Mouse (Mus musculus): ENCODE results near the gene Bub1.

Gene Bub1

DNA sequence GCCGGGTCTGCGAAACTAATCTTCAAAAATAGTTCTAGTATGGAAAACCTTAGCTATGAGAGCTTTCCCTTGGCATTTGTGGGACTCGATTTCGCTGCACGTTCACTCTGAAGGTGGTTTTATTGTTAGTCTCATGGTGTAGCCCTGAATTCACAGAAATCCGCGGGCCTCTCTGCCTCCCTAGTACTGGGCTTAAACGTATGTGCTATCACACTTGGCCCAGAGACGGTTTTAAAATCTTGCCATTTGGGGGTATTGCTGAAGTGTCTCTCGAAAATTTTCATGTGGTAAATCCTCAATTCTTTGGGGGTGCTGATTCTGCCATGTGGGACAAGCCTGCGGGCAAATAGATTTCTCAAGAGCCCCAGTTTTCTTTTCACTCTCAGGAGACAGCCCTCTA lies 42.5 kb downstream of the Bub1 start:
- POLR2A ChIA-PET, result interaction anchor here (0.6 to 1.8 kb wide), 20 partner anchors 9 to 1181 kb away, joined by 3 to 5 read pairs (median 4); partner anchors contain the start of genes Acoxl (in 2 of the 4), Bub1 (in 2 of the 4), Blvra (in 1 of the 4) and Tmem87b (in 1 of the 4)
- CTCF ChIA-PET, result interaction anchor here in 1 of 4 experiments (1.1 kb wide), 1 partner anchor 105 kb away, joined by 5 read pairs; no protein-coding TSS in a partner anchor

DNA sequence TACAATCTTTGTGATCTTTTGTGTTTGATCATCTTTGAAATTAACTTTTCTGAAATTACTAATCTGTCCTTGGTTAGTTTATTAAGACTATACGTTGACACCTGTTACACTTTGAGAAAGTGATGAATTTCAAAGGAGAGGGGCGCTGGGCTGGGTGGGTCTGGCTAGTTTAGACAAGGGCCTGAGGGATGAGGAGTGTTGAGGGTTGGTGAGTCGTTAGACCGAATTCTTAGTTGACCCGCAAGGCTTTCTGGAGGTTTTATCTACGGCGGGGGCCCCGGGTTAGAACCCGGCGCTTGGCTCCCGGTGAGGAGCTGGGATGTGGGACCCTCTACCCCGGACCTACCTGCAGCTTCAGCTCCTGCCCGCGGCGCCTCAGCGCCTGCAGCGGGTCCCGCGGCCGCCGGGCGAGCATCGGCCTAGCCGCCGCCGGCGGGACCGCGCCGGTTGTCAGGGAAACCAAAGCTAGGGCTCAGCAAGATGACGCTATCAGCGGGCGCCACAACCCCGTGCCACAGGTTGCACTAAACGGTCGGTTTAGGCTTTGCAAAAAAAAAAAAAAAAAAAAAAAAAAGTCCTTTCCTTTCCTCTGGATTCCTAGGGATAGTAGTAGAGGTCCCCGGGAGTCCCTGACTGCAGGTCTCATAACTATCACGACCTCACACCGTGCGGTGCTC lies 43.1 kb downstream of the Bub1 start, which contains the start of gene Nphp1:
Gene Nphp1, minus strand, starts transcription at position 458 of the 677 bp plus-strand sequence.
- POLR2A ChIA-PET, result interaction anchor here (0.6 to 1.8 kb wide), 28 partner anchors 8 to 1962 kb away, joined by 3 to 8 read pairs (median 4); partner anchors contain the start of genes Acoxl (in 2 of the 4), Blvra (in 1 of the 4), Bub1 (in 1 of the 4) and Tmem87b (in 1 of the 4)
- CTCF ChIA-PET, result interaction anchor here in 3 of 4 experiments (0.6 to 1.1 kb wide), 3 partner anchors 105 to 549 kb away, joined by 5 to 10 read pairs (median 7); no protein-coding TSS in a partner anchor

DNA sequence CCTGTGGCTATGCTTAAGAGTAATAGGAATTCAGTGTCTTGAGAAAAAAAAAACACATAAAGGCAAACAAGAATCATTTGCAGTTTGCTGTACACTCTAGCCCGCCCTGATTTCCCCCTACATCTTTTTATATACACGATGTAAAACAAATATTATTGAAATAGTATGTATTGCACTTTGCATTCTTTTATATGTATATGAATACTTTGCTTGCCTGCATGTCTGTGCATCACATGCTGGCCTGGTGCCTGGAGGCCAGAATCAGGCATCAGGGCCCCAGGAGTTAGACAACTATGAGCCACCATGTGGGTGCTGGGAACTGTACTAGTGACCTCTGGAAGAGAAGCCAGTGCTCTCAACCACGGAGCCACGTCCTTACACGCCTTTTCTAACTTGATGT lies 44.4 kb downstream of the Bub1 start:
- ChIA-PET POLR2A (interaction anchor here in 1 of 4 experiments (1.1 kb wide), 1 partner anchor 57 kb away, joined by 6 read pairs; no protein-coding TSS in a partner anchor), CTCF (interaction anchor here in 1 of 4 experiments (0.6 kb wide), 1 partner anchor 330 kb away, joined by 3 read pairs; no protein-coding TSS in a partner anchor)

DNA sequence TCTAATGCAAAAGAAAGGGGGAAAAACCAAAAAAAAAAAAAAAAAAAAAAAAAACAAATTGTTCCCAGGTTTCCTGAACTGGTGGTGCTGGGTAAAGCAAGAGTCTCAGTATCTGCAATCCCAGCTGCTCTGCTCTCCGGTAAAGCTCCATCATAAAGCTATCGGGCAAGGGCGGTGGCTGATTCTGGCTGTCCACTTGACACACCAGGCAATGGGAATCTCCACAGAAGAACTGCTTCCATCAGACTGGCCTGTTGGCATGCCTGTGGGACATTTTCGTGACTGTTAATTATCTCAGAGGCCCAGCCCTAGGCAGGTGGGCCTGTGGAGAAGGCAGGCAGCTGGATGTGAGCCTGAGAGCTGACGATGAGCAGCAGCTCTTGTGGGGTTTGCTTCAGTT lies 53.2 kb downstream of the Bub1 start:
- ChIA-PET CTCF (interaction anchor here in 1 of 4 experiments (0.7 kb wide), 1 partner anchor 271 kb away, joined by 3 read pairs; no protein-coding TSS in a partner anchor), POLR2A (interaction anchor here in 1 of 4 experiments (0.6 kb wide), 1 partner anchor 10 kb away, joined by 8 read pairs; the partner anchor contains the start of gene Nphp1)

DNA sequence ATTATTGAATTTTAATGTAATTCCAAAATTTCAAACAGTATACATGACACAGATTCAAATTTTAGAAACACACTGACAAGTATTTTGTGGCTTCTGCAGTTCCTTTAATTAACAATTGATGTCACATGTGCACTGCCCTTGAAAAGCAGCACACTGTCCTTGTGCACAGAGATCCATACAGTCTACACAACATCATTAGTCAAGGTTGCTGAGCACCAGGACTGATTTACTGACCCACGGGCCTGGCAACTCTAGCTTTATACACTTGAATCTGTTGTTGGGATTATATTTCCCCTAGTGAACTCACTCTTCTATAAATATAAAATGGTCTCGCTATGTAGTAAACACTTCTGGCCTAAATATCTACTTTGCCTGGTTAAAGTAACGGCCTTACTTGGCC lies 56.7 kb downstream of the Bub1 start:
- POLR2A ChIA-PET, result interaction anchor here in 1 of 4 experiments (1.0 to 2.4 kb wide), 3 partner anchors 17 to 28 kb away, joined by 4 to 9 read pairs (median 4); partner anchors contain the start of gene Mtln

DNA sequence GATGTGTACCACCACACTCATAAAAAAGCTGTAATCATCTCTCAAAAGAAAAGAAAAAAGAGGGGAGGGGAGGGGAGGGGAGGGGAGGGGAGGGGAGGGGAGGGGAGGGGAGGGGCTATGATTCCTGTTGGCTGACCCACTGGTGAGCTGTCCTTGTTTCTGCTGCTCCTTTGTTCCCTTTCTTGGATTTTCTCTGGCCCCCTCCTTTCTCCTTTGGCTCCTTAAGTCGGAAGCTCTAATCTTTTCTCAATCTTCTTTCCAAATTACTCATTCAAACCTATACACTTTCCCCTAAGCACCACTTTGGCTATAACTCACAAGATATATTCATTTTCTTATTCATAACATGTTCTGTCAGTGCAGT lies 57.1 kb downstream of the Bub1 start:
- CTCF ChIA-PET, result interaction anchor here in 1 of 4 experiments (0.6 to 0.9 kb wide), 2 partner anchors 71 to 648 kb away, joined by 3 read pairs; no protein-coding TSS in a partner anchor
- POLR2A ChIA-PET, result interaction anchor here in 1 of 4 experiments (0.6 to 2.4 kb wide), 5 partner anchors 12 to 57 kb away, joined by 3 to 9 read pairs (median 4); partner anchors contain the start of genes Bub1 and Mtln

More for the DNA sequence above, 56.7 kb downstream of the Bub1 start:
- CTCF ChIA-PET, result interaction anchor here in 1 of 4 experiments (0.6 to 0.9 kb wide), 2 partner anchors 71 to 648 kb away, joined by 3 read pairs; no protein-coding TSS in a partner anchor

DNA sequence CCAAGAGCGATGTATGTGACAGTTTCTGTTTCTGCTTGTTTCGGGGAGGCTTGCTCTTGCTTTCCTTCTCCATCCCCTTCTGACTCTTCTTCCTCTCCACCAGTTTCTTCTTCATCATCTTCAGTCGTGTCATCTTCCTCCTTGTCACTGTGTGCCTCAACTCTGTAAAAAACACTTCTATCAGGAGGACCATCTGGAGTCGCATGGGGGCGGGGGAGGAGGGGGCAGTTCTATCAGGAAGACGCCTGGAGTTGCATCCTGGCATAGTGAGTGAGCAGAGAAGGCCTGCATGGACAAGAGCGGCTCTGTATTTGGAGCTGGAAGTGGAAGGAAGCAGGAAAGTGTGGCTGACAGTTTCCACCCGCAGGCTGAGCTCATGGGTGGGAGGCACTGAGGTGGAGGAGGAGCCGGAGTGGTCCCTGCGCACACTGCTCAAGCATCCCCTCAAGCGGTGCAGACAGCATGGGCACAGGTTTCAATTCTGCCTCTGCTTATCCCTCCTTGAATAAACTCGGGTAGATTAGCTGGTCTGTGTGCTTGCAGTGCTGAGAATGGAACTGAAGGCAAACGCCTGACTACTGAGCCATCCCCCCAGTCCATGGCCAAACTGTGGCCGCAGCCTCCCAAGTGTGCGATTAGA lies 57.6 kb downstream of the Bub1 start:
- ChIA-PET POLR2A (interaction anchor here in 2 of 4 experiments (0.6 to 2.4 kb wide), 7 partner anchors 13 to 409 kb away, joined by 3 to 9 read pairs (median 4); partner anchors contain the start of genes Mtln (in 2 of the 2) and Bub1 (in 1 of the 2)), CTCF (interaction anchor here in 1 of 4 experiments (0.9 kb wide), 1 partner anchor 649 kb away, joined by 3 read pairs; no protein-coding TSS in a partner anchor)

DNA sequence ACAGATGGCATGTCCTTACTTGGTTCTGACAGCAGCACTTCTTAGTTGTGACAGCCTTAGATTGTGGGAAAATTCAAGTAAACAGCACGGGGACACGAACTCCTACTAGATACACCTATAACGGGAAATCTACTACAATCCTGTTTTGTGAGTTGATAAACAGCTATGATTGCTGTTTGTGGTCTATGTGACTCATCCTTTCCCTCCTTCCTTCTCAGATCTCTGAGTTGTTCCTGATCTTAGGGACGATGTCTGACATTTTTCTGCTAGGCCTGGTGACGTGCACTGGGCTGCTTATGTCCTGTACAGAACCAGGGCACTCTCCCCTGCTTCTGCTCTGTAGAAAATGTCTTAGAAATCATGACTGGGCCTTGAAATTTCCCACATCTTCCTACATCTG lies 70.1 kb downstream of the Bub1 start:
- POLR2A ChIA-PET, result no interaction called here
- CTCF ChIA-PET, result interaction anchor here in 1 of 4 experiments (1.0 kb wide), 1 partner anchor 84 kb away, joined by 3 read pairs; no protein-coding TSS in a partner anchor

DNA sequence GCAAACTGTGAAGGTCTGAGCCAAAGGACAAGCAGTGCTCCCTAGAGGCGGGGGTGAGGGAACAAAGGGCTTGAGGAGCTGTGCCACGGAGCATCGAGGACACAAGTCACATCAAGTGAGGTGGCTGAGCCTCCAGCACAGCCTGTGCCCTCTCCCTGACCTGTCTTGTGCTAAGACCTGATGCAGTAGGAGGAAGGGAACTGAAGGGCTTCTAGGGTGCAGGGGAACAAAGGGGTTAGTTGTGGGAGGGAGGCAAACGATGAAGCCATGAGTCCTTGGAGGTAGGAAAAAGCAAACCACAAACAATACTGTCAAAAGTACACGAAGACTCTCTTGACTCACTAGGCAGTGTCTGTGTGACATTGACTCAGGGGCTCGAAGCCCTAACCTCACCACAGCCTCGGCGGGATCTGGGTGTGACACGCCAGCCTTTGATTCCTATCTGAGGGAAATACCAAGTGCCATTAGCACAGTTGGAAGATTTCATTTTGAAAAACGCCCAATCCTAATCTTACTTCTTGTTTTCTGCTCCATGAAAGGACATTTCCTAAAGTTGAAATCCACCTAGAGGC lies 71.2 kb downstream of the Bub1 start:
- ChIA-PET POLR2A (no interaction called here), CTCF (interaction anchor here in 1 of 4 experiments (1.0 kb wide), 1 partner anchor 85 kb away, joined by 3 read pairs; no protein-coding TSS in a partner anchor)

DNA sequence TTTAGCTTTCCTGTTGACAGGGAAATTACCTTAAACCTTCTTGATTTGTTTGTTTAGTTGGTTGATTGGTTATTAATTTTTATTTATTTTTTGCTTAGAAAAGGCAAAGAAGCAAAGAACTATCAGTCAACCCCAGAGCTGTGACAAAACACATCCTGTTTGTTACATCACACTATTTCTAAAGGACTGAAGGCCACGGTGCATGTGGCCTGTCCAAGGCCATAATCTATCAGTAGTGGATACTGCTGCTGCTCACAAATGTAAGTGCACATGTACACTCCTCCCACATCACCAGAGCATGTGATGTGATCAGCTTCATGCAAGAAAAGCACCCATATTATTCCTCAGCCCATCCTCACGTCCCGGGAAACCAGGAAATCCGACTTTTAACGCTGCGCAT lies 71.7 kb downstream of the Bub1 start:
- CTCF ChIA-PET, result no interaction called here
- POLR2A ChIA-PET, result no interaction called here

DNA sequence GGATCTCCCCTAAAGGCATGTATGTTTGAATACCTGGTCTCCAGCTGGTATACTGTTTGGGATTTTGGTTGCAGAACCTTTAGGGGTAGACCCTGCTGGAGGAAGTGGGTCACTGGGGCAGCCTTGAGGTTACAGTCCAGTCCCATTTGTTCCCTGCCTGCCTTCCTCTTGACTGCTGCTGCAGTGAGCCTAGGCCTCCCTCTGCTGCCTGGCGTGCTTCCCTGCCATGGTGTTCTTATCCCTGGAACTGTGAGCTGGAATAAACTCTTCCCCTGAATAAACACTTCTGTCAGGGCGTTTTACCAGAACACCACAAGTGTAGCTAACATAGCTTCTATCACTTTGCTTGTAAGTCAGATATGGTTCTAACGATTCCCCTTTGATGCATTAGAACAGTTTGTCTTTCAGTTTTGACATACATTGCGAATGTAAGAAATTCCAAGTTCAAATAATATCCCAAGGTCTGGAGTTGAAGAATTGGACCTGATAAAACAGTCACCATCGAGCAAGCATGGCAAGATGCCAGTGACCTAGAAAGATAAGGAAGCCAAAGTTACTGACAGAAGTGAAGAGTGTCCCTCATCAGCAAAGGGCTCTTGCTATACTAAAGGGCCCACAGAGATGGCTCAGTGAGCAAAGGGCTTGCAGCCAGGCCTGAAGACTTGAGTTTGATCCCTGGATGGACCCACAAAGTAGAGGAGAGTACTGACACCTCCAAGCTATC lies 72.3 kb downstream of the Bub1 start:
- POLR2A ChIA-PET, result interaction anchor here in 1 of 4 experiments (0.9 kb wide), 1 partner anchor 11 kb away, joined by 3 read pairs; no protein-coding TSS in a partner anchor
- CTCF ChIA-PET, result no interaction called here

DNA sequence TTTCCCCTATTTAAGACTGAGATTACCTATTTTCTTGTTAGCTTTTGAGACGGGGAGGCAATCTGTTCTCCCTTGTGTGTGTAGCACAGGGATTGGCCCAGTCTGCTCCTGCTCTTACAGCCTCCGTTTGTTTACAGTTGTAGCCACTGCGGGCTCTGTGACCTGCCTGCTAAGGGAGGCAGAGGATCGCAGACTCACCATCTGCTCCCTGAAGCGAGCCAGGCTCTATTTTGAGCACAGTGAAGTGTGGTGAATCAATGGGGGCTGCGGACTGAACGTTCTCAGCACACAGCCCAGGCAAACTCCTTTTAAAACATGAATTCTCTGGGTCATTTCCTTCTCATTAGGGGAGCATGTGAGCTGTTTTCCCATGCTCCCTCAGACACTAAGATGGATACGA lies 74.5 kb downstream of the Bub1 start:
- ChIA-PET CTCF (interaction anchor here in 2 of 4 experiments (0.7 to 1.0 kb wide), 2 partner anchors 12 to 73 kb away, joined by 3 read pairs; no protein-coding TSS in a partner anchor), POLR2A (interaction anchor here in 1 of 4 experiments (1.0 kb wide), 1 partner anchor 17 kb away, joined by 4 read pairs; no protein-coding TSS in a partner anchor)

DNA sequence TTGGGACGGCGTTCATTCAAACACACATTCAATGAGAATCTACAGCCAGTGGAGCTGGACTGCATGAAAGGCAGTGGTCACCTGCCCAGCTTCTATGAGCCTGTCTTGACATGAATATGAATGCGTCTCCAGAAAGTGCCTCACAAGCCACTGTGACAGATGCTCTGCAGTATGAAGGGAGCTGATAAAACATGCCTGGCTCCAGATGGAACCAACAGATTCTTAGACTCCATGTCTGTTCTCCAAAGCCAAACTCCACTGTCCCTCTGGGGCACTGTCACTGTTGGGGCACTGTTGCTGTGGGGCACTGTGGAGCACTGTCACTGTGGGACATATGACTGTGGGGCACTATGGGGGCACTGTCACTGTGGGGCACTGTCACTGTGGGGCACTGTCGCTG lies 77.6 kb downstream of the Bub1 start:
- POLR2A ChIA-PET, result no interaction called here
- CTCF ChIA-PET, result interaction anchor here in 1 of 4 experiments (0.9 kb wide), 1 partner anchor 25 kb away, joined by 3 read pairs; no protein-coding TSS in a partner anchor

DNA sequence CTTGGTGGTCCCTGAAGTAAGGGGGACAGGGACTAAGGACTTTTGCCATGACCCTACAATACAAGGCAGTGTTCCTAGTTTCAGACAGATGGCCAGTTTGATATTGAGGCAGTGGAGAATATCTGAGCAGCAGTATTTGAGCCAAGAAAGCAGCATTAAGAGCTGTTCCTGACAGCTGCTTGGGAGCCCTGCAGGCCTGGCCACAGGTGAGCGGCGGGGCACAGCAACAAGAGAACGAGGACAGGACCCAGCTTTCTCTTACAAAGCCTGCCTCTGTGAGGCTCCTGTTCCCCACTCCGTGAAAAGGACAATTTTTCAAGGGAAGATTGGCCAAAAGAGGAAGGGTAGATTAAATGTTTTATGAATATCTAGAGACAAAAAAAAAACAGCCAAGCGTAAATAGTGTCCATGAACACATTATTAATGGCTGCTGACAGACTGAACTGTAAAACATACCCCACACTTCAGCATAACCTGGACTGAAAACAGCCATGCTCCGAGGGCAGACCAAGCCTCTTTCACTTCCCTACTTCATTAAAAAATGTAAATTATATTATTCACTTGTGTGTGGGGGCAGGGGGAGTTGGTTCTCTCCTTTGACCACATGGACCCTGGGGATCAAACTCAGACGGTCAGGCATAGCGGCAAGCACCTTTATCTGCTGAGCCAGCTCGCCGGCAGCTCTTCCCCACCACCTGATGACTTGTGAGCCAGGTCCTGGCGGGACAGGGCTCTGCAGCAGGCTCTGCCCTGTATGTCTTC lies 79.6 kb downstream of the Bub1 start:
- ChIA-PET POLR2A (interaction anchor here in 1 of 4 experiments (0.5 kb wide), 1 partner anchor 280 kb away, joined by 4 read pairs; no protein-coding TSS in a partner anchor), CTCF (interaction anchor here in 2 of 4 experiments (0.6 to 0.7 kb wide), 2 partner anchors 37 to 85 kb away, joined by 3 to 4 read pairs; no protein-coding TSS in a partner anchor)

All from embryonic stem cell, embryonic (primary cell).